Mouse (Mus musculus) limb, embryonic 14.5 days (tissue): ENCODE measurements at regions not wholly inside any gene's neighbourhood (a gene's known extent, or its start where the extent isn't known, plus 50 kb on each side); places are given as distances from the start of the nearest gene placed in this dataset.

Experiments used
- ATAC-seq: fragments of 200-750 bp; cut with Nextera tagmentation; 2 replicates; pipeline ENCODE4 v1.8.0; 2017; ENCODE audit warnings: low read depth, moderate number of reproducible peaks, moderate TSS enrichment; ENCODE audit not compliant: low FRiP score
- DNase-seq: peaks from one replicate; pipeline ENCODE4 v3.0.0-alpha.2; 2015; ENCODE audit warnings: low spot score
- H3K27ac ChIP-seq: fragments of 300-500 bp; sonication (generic); replicated peaks from 2 replicates; pipeline ENCODE4 v1.5.1; 2014; ENCODE audit warnings: low read depth, mild to moderate bottlenecking, low read length, moderate library complexity, mixed read lengths
- H3K27me3 ChIP-seq: fragments of 300-500 bp; sonication (generic); 2 replicates; pipeline ENCODE4 v1.6.1; 2014; ENCODE audit warnings: low read length, mixed read lengths; ENCODE audit not compliant: control insufficient read depth, insufficient read depth
- H3K36me3 ChIP-seq: fragments of 300-500 bp; sonication (generic); 2 replicates; pipeline ENCODE4 v1.6.1; 2014; ENCODE audit warnings: mild to moderate bottlenecking, low read length, moderate library complexity, mixed read lengths; ENCODE audit not compliant: control insufficient read depth, insufficient read depth
- H3K4me1 ChIP-seq: fragments of 300-500 bp; sonication (generic); 2 replicates; pipeline ENCODE4 v1.6.1; 2014; ENCODE audit warnings: antibody characterized with exemption, low read length, mixed read lengths; ENCODE audit not compliant: control insufficient read depth, insufficient read depth
- H3K4me2 ChIP-seq: fragments of 300-500 bp; sonication (generic); replicated peaks from 2 replicates; pipeline ENCODE4 v1.6.1; 2014; ENCODE audit warnings: low read depth, mild to moderate bottlenecking, low read length, moderate library complexity; ENCODE audit not compliant: severe bottlenecking
- H3K4me3 ChIP-seq: fragments of 300-500 bp; sonication (generic); replicated peaks from 2 replicates; pipeline ENCODE4 v1.5.1; 2014; ENCODE audit warnings: low read length
- H3K9ac ChIP-seq: fragments of 300-500 bp; sonication (generic); 2 replicates; pipeline ENCODE4 v1.6.1; 2014; ENCODE audit warnings: mild to moderate bottlenecking, low read depth, low read length, moderate library complexity; ENCODE audit not compliant: severe bottlenecking
- H3K9me3 ChIP-seq: fragments of 300-500 bp; sonication (generic); 2 replicates; pipeline ENCODE4 v1.6.1; 2016; ENCODE audit warnings: low read length; ENCODE audit not compliant: control insufficient read depth
- POLR2A ChIP-seq: fragments of 200-500 bp; IDR thresholded peaks from 2 replicates; pipeline ENCODE4 v1.8.0; 2012; ENCODE audit warnings: inconsistent platforms, mild to moderate bottlenecking, moderate library complexity, borderline replicate concordance; ENCODE audit not compliant: insufficient read depth, insufficient read length; ENCODE audit errors: extremely low read depth
- whole genome bisulfite sequencing: fragments of 180-500 bp; shearing (Covaris S2); extraction: QIAGEN DNeasy Blood & Tissue Kit; methylation state at CpG from one replicate; pipeline ENCODE4 v1.1.7; 2014; 5-methylcytosine and 5-hydroxymethylcytosine counted together

DNA sequence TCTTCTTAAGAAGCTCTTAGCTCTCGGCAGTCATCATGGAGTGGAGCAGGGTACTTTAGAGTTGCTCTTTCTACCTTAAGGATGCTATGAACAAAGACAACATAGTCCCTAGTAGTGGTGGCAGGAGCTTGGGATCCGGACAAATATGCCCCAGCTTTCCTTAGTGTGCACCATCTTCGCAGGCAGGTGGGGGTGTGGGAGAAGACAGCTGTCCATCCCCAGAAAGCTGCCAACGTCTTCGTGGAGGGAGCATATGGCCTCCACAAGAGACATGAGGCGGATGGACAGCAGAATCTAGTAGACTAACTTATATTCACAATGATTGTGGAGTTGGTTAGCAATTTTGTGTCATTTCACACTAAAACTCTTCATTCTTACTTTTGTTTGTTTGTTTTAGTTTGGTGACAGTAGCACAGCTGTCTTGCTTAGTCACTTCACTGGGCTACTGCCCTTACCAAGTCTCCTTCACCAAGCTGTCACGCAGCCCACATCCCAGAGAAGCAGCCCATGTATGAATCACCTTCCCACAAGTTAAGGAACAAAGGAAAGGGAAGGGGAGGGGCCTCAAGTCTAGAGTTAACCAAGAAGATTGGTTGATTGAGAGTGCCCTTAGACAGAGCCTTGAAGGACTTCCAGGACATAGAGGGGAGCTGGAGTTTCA, 432.6 kb upstream of the Tshz3 start:
- Histone ChIP-seq H3K27ac (no peak overlapping the region), H3K4me2 (no peak overlapping the region), H3K4me3 (no peak overlapping the region), H3K36me3 (no peaks in the 10 kb centered on the region), H3K9me3 (no peaks in the 10 kb centered on the region), H3K9ac (no peak overlapping the region), H3K4me1 (peaks cover 6% of the 10 kb centered on the region; the same call in 1 of the 2 replicates), H3K27me3 (no peaks in the 10 kb centered on the region)
- DNase-seq (no peak), ATAC-seq (no peak)
- TF ChIP-seq POLR2A = no peak
- 91% methylated on average over 7 of the region's 7 CpGs for WGBS

DNA sequence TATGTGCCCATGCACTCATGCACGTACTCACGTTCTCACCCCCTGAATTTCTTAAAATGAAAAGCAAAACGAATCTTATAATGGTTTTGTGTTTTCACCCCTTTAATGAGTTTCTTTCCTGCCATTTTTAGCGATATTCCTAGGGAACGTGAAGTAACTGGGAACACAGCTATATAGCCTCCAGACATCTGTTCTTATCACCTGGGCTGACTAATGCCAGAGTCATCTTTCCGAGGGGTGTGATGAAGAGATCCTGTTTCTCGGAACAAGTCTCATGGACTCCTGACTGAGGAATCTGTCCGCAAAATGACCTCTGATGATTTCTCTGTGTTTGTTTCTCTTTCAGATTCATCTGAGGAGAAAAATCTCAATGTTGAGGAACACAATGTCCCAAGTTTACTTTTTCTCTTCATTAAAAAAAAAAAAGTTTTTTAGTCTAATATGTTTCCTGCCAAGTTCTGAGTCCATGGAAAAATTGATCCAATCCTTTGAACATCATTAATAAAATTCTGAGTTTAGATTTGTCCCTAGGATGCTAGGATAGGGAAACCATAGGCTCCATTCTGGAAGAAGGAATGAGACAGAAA, 435.7 kb upstream of the Tshz3 start:
- no peak overlapping the region for H3K4me3 ChIP-seq
- 63% methylated on average over 8 of the region's 8 CpGs for WGBS
- DNase-seq (no peak), ATAC-seq (no peak)
- H3K9me3 ChIP-seq = no peaks in the 10 kb centered on the region
- no peaks in the 10 kb centered on the region for H3K36me3 ChIP-seq
- no peaks in the 10 kb centered on the region for H3K4me1 ChIP-seq
- H3K27me3 ChIP-seq = no peaks in the 10 kb centered on the region
- no peak overlapping the region for H3K9ac ChIP-seq
- no peak for TF ChIP-seq POLR2A
- no peak overlapping the region for H3K27ac ChIP-seq
- no peak overlapping the region for H3K4me2 ChIP-seq

DNA sequence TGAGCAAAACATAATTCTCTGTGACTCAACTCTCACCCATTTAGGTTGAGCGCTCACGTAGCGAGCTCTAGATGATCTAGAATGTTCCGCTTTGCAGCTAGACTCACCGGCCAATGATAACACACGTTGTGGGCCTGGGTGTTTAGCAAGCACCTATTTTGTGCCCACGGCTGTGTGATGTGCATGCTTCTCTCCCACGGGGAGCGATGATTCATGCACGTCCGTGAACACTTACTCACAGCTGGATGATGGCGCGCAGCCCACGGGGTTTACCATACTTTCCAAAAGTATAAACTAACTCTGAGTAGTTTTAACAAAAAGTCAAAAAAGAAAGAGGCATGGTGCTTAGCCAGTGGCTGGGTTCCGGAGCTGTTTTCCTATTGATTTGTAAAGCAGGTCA, 440.8 kb upstream of the Tshz3 start:
- WGBS = 92% methylated on average over 15 of the region's 15 CpGs
- Histone ChIP-seq H3K4me1 (no peaks in the 10 kb centered on the region), H3K4me2 (no peak overlapping the region), H3K36me3 (no peaks in the 10 kb centered on the region), H3K9me3 (no peaks in the 10 kb centered on the region), H3K4me3 (no peak overlapping the region), H3K27me3 (no peaks in the 10 kb centered on the region), H3K27ac (no peak overlapping the region), H3K9ac (no peak overlapping the region)
- no peak for TF ChIP-seq POLR2A
- no peak for DNase-seq
- ATAC-seq = no peak

DNA sequence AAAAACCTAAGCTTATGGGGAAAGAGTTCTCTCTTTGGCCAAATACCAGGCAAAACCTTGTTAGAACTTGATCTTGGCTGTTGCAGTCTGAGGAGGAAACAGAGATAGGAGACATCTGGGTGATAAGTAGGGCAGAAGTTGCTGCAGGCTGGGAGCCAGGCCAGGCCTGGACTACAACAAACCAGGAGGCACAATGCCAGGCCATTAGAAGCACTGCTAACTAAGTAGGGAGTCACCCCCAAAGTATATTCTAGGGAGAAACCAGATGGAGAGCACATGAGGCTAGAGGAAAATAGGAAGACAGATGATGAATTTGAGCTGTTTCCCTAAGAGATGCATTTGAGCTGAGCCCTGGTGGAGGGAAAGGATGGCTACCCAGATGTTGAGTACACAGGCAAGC, 444.6 kb upstream of the Zfp507 start:
- no peak overlapping the region for H3K4me3 ChIP-seq
- no peak for TF ChIP-seq POLR2A
- H3K4me1 ChIP-seq = no peaks in the 10 kb centered on the region
- H3K27ac ChIP-seq = no peak overlapping the region
- H3K36me3 ChIP-seq = no peaks in the 10 kb centered on the region
- no peaks in the 10 kb centered on the region for H3K9me3 ChIP-seq
- ATAC-seq = no peak
- no peak overlapping the region for H3K4me2 ChIP-seq
- DNase-seq = peak; percentile 52
- H3K9ac ChIP-seq = no peak overlapping the region
- H3K27me3 ChIP-seq = no peaks in the 10 kb centered on the region

DNA sequence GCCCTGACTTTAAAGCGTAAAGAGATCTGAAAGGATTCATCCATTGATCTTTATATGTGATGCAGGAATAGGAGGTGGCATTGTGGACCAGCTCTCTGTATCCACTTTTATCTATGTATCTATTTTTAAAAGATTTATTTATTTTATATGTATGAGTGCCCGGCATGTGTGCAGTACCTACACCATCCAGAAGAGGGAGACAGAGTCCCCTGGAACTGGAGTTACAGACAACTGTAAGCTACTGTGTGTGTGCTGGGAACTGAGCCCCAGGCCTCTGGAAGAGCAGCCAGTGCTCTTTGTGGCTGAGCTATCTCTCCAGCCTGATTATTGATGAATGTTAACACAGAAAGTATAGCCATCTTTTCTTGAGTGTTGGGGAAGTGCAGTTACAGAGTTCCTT, 433.9 kb upstream of the Zfp507 start:
- Histone ChIP-seq H3K9ac (no peak overlapping the region), H3K27me3 (no peaks in the 10 kb centered on the region), H3K36me3 (no peaks in the 10 kb centered on the region), H3K4me3 (no peak overlapping the region), H3K4me1 (no peaks in the 10 kb centered on the region), H3K4me2 (no peak overlapping the region), H3K9me3 (0 out of 2 replicates have a peak, but pooled peaks cover 5% of the 10 kb centered on the region), H3K27ac (no peak overlapping the region)
- TF ChIP-seq POLR2A = no peak
- no peak for DNase-seq
- WGBS = 95% methylated on average over 2 of the region's 2 CpGs
- ATAC-seq = no peak
